Mouse (Mus musculus): ENCODE results near the gene Ppil2. TPM values are rescaled to one million over a fixed set of nuclear protein-coding genes. Genes with fewer than 3 reads are reported as not detected.

Gene Ppil2
- polyA plus RNA-seq (2012; fragmentation: generic; extraction: Trizol), result 10 to 100 TPM; 32.0 to 74.9 TPM

DNA sequence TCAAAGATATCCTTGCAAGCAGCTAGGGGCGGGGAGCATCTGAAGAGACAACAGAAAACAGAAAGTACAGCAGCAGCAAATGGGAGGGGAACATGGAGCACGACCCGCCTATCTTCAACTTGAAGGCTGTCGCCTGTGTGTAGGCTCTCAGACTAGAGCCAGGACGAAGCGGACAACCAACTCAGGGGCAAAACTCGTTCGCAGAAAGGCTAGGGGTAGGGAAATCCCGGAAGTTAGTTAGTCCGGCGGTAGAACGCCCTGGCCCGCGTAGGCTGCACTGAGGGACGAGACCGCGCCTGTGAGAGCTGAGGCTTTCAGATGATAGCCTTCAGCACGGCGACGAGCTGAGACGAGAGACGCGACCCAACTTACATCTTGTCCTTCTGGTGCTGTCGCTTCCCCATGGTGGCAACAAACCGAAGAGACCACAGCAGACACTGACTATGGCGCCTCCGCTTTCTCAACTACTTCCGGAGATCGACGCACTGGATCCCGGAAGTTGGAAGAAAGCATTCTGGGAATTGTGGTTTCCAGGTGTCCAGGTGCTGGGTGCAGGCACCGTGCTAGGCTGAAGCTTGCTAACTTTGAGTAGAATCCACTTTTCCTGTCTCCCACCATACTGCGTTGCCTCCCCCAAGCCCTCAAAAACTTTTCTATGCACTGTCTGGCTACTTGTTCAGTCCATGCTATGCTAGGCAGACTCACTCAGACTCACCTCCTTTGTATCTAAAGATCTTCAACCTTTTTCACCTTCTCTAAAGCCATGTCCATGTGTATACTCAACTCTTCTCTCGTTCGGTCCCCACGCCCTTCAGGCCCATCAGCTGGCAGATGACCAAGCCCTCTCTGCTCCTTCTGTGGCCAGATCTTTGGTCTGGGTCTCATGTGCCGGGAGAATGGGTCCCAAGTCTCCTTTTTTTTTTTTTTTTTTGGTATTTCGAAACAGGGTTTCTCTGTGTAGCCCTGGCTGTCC is at the start of gene Ppil2:
TSS of gene Ppil2 (minus strand) at position 487 of the 973 bp plus-strand sequence.

DNA sequence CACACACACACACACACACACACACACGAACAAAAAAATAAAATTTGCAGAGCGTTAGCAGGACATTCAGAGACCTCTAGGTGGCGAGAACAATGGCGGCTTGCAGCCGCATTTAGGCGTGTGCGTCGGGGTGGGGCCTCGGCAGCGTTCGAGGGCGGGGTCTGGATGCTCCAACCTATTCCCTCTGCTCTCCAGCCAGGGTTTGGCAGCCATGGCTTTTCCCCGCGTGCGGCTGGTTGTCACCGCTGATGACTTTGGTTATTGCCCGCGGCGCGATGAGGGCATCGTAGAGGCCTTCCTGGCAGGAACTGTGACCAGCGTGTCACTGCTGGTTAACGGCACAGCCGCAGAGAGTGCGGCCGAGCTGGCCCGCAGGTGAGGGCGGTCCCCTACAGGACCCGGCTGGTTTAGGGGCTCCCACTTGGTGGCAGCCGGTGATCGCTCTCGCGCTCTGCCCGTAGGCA is 35.7 kb upstream of the Ppil2 start, which contains the start of gene Ccdc116:
TSS of gene Ccdc116 (minus strand) at position 458 of the 464 bp plus-strand sequence.

GRCm38 (mm10) chr16:17144339-17144738 is 33.3 kb upstream of the Ppil2 start, which contains the start of gene Ydjc:
Ydjc (plus strand) TSS chr16:17144621.

GRCm38 (mm10) chr16:17132089-17132905 is 21.2 kb upstream of the Ppil2 start, which contains the start of gene Sdf2l1:
Sdf2l1 (minus strand) TSS chr16:17132383.

GRCm38 (mm10) chr16:17124871-17125520 is 13.9 kb upstream of the Ppil2 start, which contains the start of gene 2610318N02Rik:
2610318N02Rik (minus strand) TSS chr16:17125167.

GRCm38 (mm10) chr16:17069511-17070443 is 41.3 kb downstream of the Ppil2 start, which contains the start of gene Ypel1:
Ypel1 (plus strand) TSS chr16:17069696.

Other genes starting within 250 kb of the Ppil2 start
- under 1 TPM; 0.04 to 0.28 TPM for gene Igll1, start 247.3 kb downstream of the Ppil2 start, polyA plus RNA-seq (2012; fragmentation: generic; extraction: Trizol)
- gene Top3b, start 240.5 kb downstream of the Ppil2 start, polyA plus RNA-seq (2012; fragmentation: generic; extraction: Trizol), result 10 to 100 TPM; 19.8 to 69.1 TPM
- gene Vpreb1, start 240.4 kb downstream of the Ppil2 start, polyA plus RNA-seq (2012; fragmentation: generic; extraction: Trizol), result 1 to 10 TPM in 1 of 2 experiments, under 1 TPM in 1; 0.81 to 4.1 TPM
- 10 to 100 TPM in 1 of 2 experiments, 1 to 10 TPM in 1; 5.3 to 18.2 TPM for gene Ppm1f, start 214.8 kb downstream of the Ppil2 start, polyA plus RNA-seq (2012; fragmentation: generic; extraction: Trizol)
- 10 to 100 TPM in 1 of 2 experiments, 1 to 10 TPM in 1; 7.6 to 55.8 TPM for gene Mapk1, start 127.9 kb downstream of the Ppil2 start, polyA plus RNA-seq (2012; fragmentation: generic; extraction: Trizol)
- gene Ypel1, start 41.6 kb downstream of the Ppil2 start, polyA plus RNA-seq (2012; fragmentation: generic; extraction: Trizol), result 1 to 10 TPM in 1 of 2 experiments, under 1 TPM in 1; 0.53 to 9.9 TPM
- gene 2610318N02Rik, start 13.9 kb upstream of the Ppil2 start, polyA plus RNA-seq (2012; fragmentation: generic; extraction: Trizol), result 1 to 10 TPM in 1 of 2 experiments, not detected in 1; 1.4 TPM
- 10 to 100 TPM; 28.1 to 40.3 TPM for gene Sdf2l1, start 21.1 kb upstream of the Ppil2 start, polyA plus RNA-seq (2012; fragmentation: generic; extraction: Trizol)
- 1 to 10 TPM; 3.3 to 10.0 TPM for gene Ydjc, start 33.4 kb upstream of the Ppil2 start, polyA plus RNA-seq (2012; fragmentation: generic; extraction: Trizol)
- under 1 TPM; 0.02 to 0.24 TPM for gene Ccdc116, start 36.0 kb upstream of the Ppil2 start, polyA plus RNA-seq (2012; fragmentation: generic; extraction: Trizol)
- 100 to 1,000 TPM in 1 of 2 experiments, 10 to 100 TPM in 1; 62.2 to 108 TPM for gene Ube2l3, start 91.4 kb upstream of the Ppil2 start, polyA plus RNA-seq (2012; fragmentation: generic; extraction: Trizol)
- under 1 TPM; 0.01 to 0.05 TPM for gene Rimbp3, start 97.3 kb upstream of the Ppil2 start, polyA plus RNA-seq (2012; fragmentation: generic; extraction: Trizol)
- 1 to 10 TPM in 1 of 2 experiments, under 1 TPM in 1; 0.53 to 2.5 TPM for gene Hic2, start 122.3 kb upstream of the Ppil2 start, polyA plus RNA-seq (2012; fragmentation: generic; extraction: Trizol)
- 1 to 10 TPM in 1 of 2 experiments, under 1 TPM in 1; 0.55 to 6.1 TPM for gene Tmem191c, start 164.8 kb upstream of the Ppil2 start, polyA plus RNA-seq (2012; fragmentation: generic; extraction: Trizol)
- under 1 TPM in 1 of 2 experiments, not detected in 1; 0.07 TPM for gene Serpind1, start 220.1 kb upstream of the Ppil2 start, polyA plus RNA-seq (2012; fragmentation: generic; extraction: Trizol)

All from C3H10T1/2 (cell line).